16 mouse cellular contexts compared by ENCODE assay signal in genomic region chr11:97418834-97419539, GRCm38 (mm10). TPM values are rescaled to one million over a fixed set of nuclear protein-coding genes. Genes with fewer than 3 reads are reported as not detected.
DNase-seq lines count a peak whose midpoint lies in the region; ATAC-seq lines count a peak whose summit lies in the region.
"Had no signal": no experiment of that assay in that cellular context is flagged by ENCODE, and none has a peak within 500 bp of the region (broad histone marks: within the 10 kb centered on the region; RNA-seq: fewer than 3 reads in every experiment).

No protein-coding gene starts in this region.

- H3K27ac ChIP-seq in forebrain, embryonic 12.5 days, result no peak overlapping the region
- H3K27ac ChIP-seq in forebrain, embryonic 14.5 days (ENCODE audit: low read depth, low read length), result no peak overlapping the region
- 0 out of 2 replicates have a peak overlapping the region, but pooled peaks have one; percentile 12 for H3K27ac ChIP-seq in hindbrain, embryonic 12.5 days
- no peak overlapping the region for H3K27ac ChIP-seq in hindbrain, embryonic 11.5 days (ENCODE audit: low read depth, low read length)
- H3K27ac ChIP-seq: liver, embryonic 12.5 days; midbrain, embryonic 13.5 days; neural tube, embryonic 12.5 days had no signal

- WGBS in forebrain, embryonic 12.5 days, result 64% methylated on average over 14 of the region's 14 CpGs
- WGBS in forebrain, embryonic 14.5 days, result 56% methylated on average over 14 of the region's 14 CpGs
- 70% methylated on average over 14 of the region's 14 CpGs for WGBS in hindbrain, embryonic 12.5 days
- 71% methylated on average over 14 of the region's 14 CpGs for WGBS in hindbrain, embryonic 11.5 days

- H3K36me3 ChIP-seq in forebrain, embryonic 12.5 days (replicated peaks), result no peaks in the 10 kb centered on the region
- H3K36me3 ChIP-seq in forebrain, embryonic 14.5 days (ENCODE audit: control insufficient read depth, insufficient read depth, low read length), result no peaks in the 10 kb centered on the region
- H3K36me3 ChIP-seq in hindbrain, embryonic 12.5 days, result no peaks in the 10 kb centered on the region
- no peaks in the 10 kb centered on the region for H3K36me3 ChIP-seq in hindbrain, embryonic 11.5 days (ENCODE audit: control insufficient read depth, insufficient read depth, low read length)
- H3K36me3 ChIP-seq: liver, embryonic 12.5 days; midbrain, embryonic 13.5 days; neural tube, embryonic 12.5 days had no signal

- H3K27me3 ChIP-seq in forebrain, embryonic 12.5 days, result peaks cover 25% of the 10 kb centered on the region
- no peaks in the 10 kb centered on the region; the same call in none of the 2 replicates for H3K27me3 ChIP-seq in forebrain, embryonic 14.5 days (replicated peaks; ENCODE audit: control insufficient read depth, insufficient read depth, low read length)
- peaks cover 12% of the 10 kb centered on the region; the same call in 1 of the 2 replicates for H3K27me3 ChIP-seq in hindbrain, embryonic 12.5 days
- H3K27me3 ChIP-seq in hindbrain, embryonic 11.5 days (ENCODE audit: control insufficient read depth, insufficient read depth, low read length), result peaks cover 4% of the 10 kb centered on the region; the same call in 1 of the 2 replicates
- H3K27me3 ChIP-seq: liver, embryonic 12.5 days had no signal

- peak overlapping the region; percentile 38; the same call in 1 of the 2 replicates for H3K9ac ChIP-seq in forebrain, embryonic 12.5 days
- no peak overlapping the region for H3K9ac ChIP-seq in forebrain, embryonic 14.5 days (ENCODE audit: low read length)
- peak overlapping the region; percentile 18; the same call in 1 of the 2 replicates for H3K9ac ChIP-seq in hindbrain, embryonic 12.5 days
- H3K9ac ChIP-seq in hindbrain, embryonic 11.5 days (ENCODE audit: low read depth, low read length), result no peak overlapping the region
- H3K9ac ChIP-seq: liver, embryonic 12.5 days; midbrain, embryonic 13.5 days; neural tube, embryonic 12.5 days had no signal

- H3K9me3 ChIP-seq in forebrain, embryonic 12.5 days, result no peaks in the 10 kb centered on the region
- no peaks in the 10 kb centered on the region for H3K9me3 ChIP-seq in forebrain, embryonic 14.5 days (replicated peaks; ENCODE audit: control insufficient read depth, low read length)
- no peaks in the 10 kb centered on the region for H3K9me3 ChIP-seq in hindbrain, embryonic 12.5 days (replicated peaks)
- H3K9me3 ChIP-seq in hindbrain, embryonic 11.5 days (ENCODE audit: control insufficient read depth, low read length), result no peaks in the 10 kb centered on the region
- H3K9me3 ChIP-seq: liver, embryonic 12.5 days; midbrain, embryonic 13.5 days; neural tube, embryonic 12.5 days had no signal

- H3K4me3 ChIP-seq in forebrain, embryonic 12.5 days (replicated peaks), result no peak overlapping the region
- H3K4me3 ChIP-seq in forebrain, embryonic 14.5 days (ENCODE audit: low read depth, low read length), result no peak overlapping the region
- H3K4me3 ChIP-seq in hindbrain, embryonic 12.5 days, result no peak overlapping the region
- no peak overlapping the region for H3K4me3 ChIP-seq in hindbrain, embryonic 11.5 days (ENCODE audit: low read depth, low read length)
- H3K4me3 ChIP-seq: liver, embryonic 12.5 days; midbrain, embryonic 13.5 days; neural tube, embryonic 12.5 days had no signal

- no peak for DNase-seq in forebrain, embryonic 14.5 days (ENCODE audit: low spot score)
- no peak for DNase-seq in hindbrain, embryonic 11.5 days (ENCODE audit: low spot score)
- DNase-seq in testis, postnatal 10 days (ENCODE audit: low spot score), result peak; percentile 49
- DNase-seq in testis, postnatal 14 days (ENCODE audit: low spot score), result no peak
- no peak for DNase-seq in lung, postnatal 25 days (ENCODE audit: low spot score)
- DNase-seq in natural killer cell, adult 2 months (ENCODE audit: low spot score in 2 of 2), result no peak
- DNase-seq: adrenal gland, postnatal 36 days; gastrocnemius, postnatal 25 days; kidney, adult 9 months; lung, postnatal 14 days; thymus, adult 18-20 months had no signal

- ATAC-seq in forebrain, embryonic 12.5 days (ENCODE audit: low FRiP score), result no peak
- no peak for ATAC-seq in forebrain, embryonic 14.5 days
- ATAC-seq in hindbrain, embryonic 12.5 days (ENCODE audit: low FRiP score), result no peak
- no peak for ATAC-seq in hindbrain, embryonic 11.5 days (ENCODE audit: low FRiP score)
- ATAC-seq: liver, embryonic 12.5 days; midbrain, embryonic 13.5 days had no signal

- peaks cover 36% of the 10 kb centered on the region for H3K4me1 ChIP-seq in forebrain, embryonic 12.5 days
- peaks cover 6% of the 10 kb centered on the region for H3K4me1 ChIP-seq in forebrain, embryonic 14.5 days (ENCODE audit: control insufficient read depth, insufficient read depth, low read length)
- H3K4me1 ChIP-seq in hindbrain, embryonic 12.5 days, result peaks cover 38% of the 10 kb centered on the region
- H3K4me1 ChIP-seq in hindbrain, embryonic 11.5 days (replicated peaks; ENCODE audit: control insufficient read depth, insufficient read depth, low read length), result peaks cover 8% of the 10 kb centered on the region; the same call in 1 of the 2 replicates

- H3K4me2 ChIP-seq in forebrain, embryonic 12.5 days, result no peak overlapping the region
- H3K4me2 ChIP-seq in forebrain, embryonic 14.5 days (ENCODE audit: low read length), result no peak overlapping the region
- H3K4me2 ChIP-seq in hindbrain, embryonic 12.5 days (replicated peaks), result no peak overlapping the region
- H3K4me2 ChIP-seq in hindbrain, embryonic 11.5 days (replicated peaks; ENCODE audit: low read depth, low read length), result no peak overlapping the region
- H3K4me2 ChIP-seq: liver, embryonic 12.5 days; midbrain, embryonic 13.5 days; neural tube, embryonic 12.5 days had no signal

RNA-seq across cellular contexts. Expression of gene Arhgap23, which starts 3.7 kb away (rescaled TPM):
- polyA plus RNA-seq in forebrain, embryonic 12.5 days (2016; fragmentation: Nextera tagmentation; extraction: Ambion mirVana), result 4.2 and 5.1 TPM in 2 replicates
- 5.4 and 6.3 TPM in 2 replicates for polyA plus RNA-seq in forebrain, embryonic 14.5 days (2014; fragmentation: Nextera tagmentation; extraction: Ambion mirVana)
- polyA plus RNA-seq in hindbrain, embryonic 12.5 days (2016; fragmentation: Nextera tagmentation; extraction: Ambion mirVana), result 9.3 and 10.0 TPM in 2 replicates
- polyA plus RNA-seq in hindbrain, embryonic 11.5 days (2014; fragmentation: Nextera tagmentation; extraction: Ambion mirVana), result 3.5 TPM in 2 replicates

RNA-seq across cellular contexts. Expression of gene Socs7, which starts 56.6 kb away (rescaled TPM):
- 7.9 and 8.0 TPM in 2 replicates for polyA plus RNA-seq in forebrain, embryonic 12.5 days (2016; fragmentation: Nextera tagmentation; extraction: Ambion mirVana)
- polyA plus RNA-seq in forebrain, embryonic 14.5 days (2014; fragmentation: Nextera tagmentation; extraction: Ambion mirVana), result 5.7 and 5.9 TPM in 2 replicates
- 7.0 and 9.1 TPM in 2 replicates for polyA plus RNA-seq in hindbrain, embryonic 12.5 days (2016; fragmentation: Nextera tagmentation; extraction: Ambion mirVana)
- 3.6 and 3.8 TPM in 2 replicates for polyA plus RNA-seq in hindbrain, embryonic 11.5 days (2014; fragmentation: Nextera tagmentation; extraction: Ambion mirVana)

Comparison
In these comparisons a context has a peak if more than half of its experiments do, and no peak if none do; other contexts are left out.
1. H3K9ac ChIP-seq: peak in forebrain, embryonic 12.5 days (single experiment) and hindbrain, embryonic 12.5 days (single experiment); none in forebrain, embryonic 14.5 days (single experiment) and hindbrain, embryonic 11.5 days (single experiment).